Mouse (Mus musculus) layer of hippocampus, postnatal 10 days (tissue): ENCODE measurements around the gene Gpcpd1. TPM values are rescaled to one million over a fixed set of nuclear protein-coding genes. Genes with fewer than 3 reads are reported as not detected.
"Not testable (repeated sequence)": the region's sequence is repeated elsewhere in the genome, so short reads cannot be mapped to it uniquely, and the experiment has no call there.

Experiments
- DNase-seq, 2 experiments: peaks; one replicate each; pipeline ENCODE4 v3.0.0; 2021; ENCODE audit warnings: low spot score in 2 of 2
- long read RNA-seq: library from polyadenylated mRNA; stranded (forward); transcript quantifications from one replicate; pipeline ENCODE4 v2.0.0, GENCODE M21; 2023
- total RNA-seq, 2 experiments: library from RNA; stranded (reverse); gene quantifications; 2 replicates each; pipeline ENCODE4 v1.2.3; 2021

Gene Gpcpd1
- total RNA-seq: 100 to 1,000 TPM in 1 of 2 experiments, 10 to 100 TPM in 1; 99.4 to 112 TPM
- long read RNA-seq, transcript Gpcpd1-213 (19 exons, 3,612 nt): minor isoform, 5 of 99 reads
- long read RNA-seq, transcript Gpcpd1-202 (20 exons, 3,686 nt): major isoform, 46 of 99 reads
- long read RNA-seq, transcript Gpcpd1-205 (20 exons, 3,703 nt): minor isoform, 11 of 99 reads
- long read RNA-seq, partial matches to known transcripts: 24 of 99 reads
- long read RNA-seq, other reads (novel, unspliced or antisense): 13 of 99 reads

GRCm38 (mm10) chr2:132587240-132587779 lies at the start of gene Gpcpd1:
Gpcpd1 (minus strand) TSS chr2:132587729.
- DNase-seq: no peak

- no peak for DNase-seq
Observed at GRCm38 (mm10) chr2:132636534-132636933, 49.0 kb upstream of the Gpcpd1 start.

GRCm38 (mm10) chr2:132628626-132629025 lies 41.1 kb upstream of the Gpcpd1 start:
- no peak for DNase-seq

- DNase-seq: no peak
Observed at GRCm38 (mm10) chr2:132623092-132623491, 35.6 kb upstream of the Gpcpd1 start.

GRCm38 (mm10) chr2:132617693-132618092 lies 30.2 kb upstream of the Gpcpd1 start:
- DNase-seq: no peak

- DNase-seq: no peak
Observed at GRCm38 (mm10) chr2:132613581-132614188, 26.2 kb upstream of the Gpcpd1 start.

- DNase-seq: no peak
Observed at GRCm38 (mm10) chr2:132611551-132612233, 24.2 kb upstream of the Gpcpd1 start.

- DNase-seq: peak; percentile 15 to 34
Observed at GRCm38 (mm10) chr2:132607141-132608093, 19.9 kb upstream of the Gpcpd1 start.

GRCm38 (mm10) chr2:132605795-132606563 lies 18.4 kb upstream of the Gpcpd1 start:
- DNase-seq: no peak

GRCm38 (mm10) chr2:132604922-132605321 lies 17.4 kb upstream of the Gpcpd1 start:
- DNase-seq: no peak

- no peak for DNase-seq
Observed at GRCm38 (mm10) chr2:132603706-132604105, 16.2 kb upstream of the Gpcpd1 start.

GRCm38 (mm10) chr2:132601777-132602176 lies 14.2 kb upstream of the Gpcpd1 start:
- DNase-seq: no peak

- DNase-seq: no peak
Observed at GRCm38 (mm10) chr2:132600081-132600480, 12.6 kb upstream of the Gpcpd1 start.

- DNase-seq: no peak
Observed at GRCm38 (mm10) chr2:132599127-132599526, 11.6 kb upstream of the Gpcpd1 start.

GRCm38 (mm10) chr2:132597866-132598480 lies 10.4 kb upstream of the Gpcpd1 start:
- no peak for DNase-seq

- DNase-seq: no peak
Observed at GRCm38 (mm10) chr2:132597226-132597625, 9.7 kb upstream of the Gpcpd1 start.

GRCm38 (mm10) chr2:132595601-132596235 lies 8.2 kb upstream of the Gpcpd1 start:
- DNase-seq: peak; percentile 24 to 29

GRCm38 (mm10) chr2:132592126-132592525 lies 4.6 kb upstream of the Gpcpd1 start:
- DNase-seq: no peak

- DNase-seq: not testable (repeated sequence)
Observed at GRCm38 (mm10) chr2:132591579-132591978, 4.0 kb upstream of the Gpcpd1 start.
